Mouse (Mus musculus) central nervous system, embryonic 18 days (tissue): ENCODE data around the gene Mycn. TPM values are rescaled to one million over a fixed set of nuclear protein-coding genes. Genes with fewer than 3 reads are reported as not detected.

Experiments
- polyA plus RNA-seq: library from polyadenylated mRNA; depleted of rRNA; stranded (reverse); fragments of >200 nt; gene quantifications from 2 replicates; pipeline ENCODE4 v1.2.3, GENCODE M21; 2012; rRNA removed

The Mycn gene
- polyA plus RNA-seq = 67.5 and 74.4 TPM in 2 replicates

DNA sequence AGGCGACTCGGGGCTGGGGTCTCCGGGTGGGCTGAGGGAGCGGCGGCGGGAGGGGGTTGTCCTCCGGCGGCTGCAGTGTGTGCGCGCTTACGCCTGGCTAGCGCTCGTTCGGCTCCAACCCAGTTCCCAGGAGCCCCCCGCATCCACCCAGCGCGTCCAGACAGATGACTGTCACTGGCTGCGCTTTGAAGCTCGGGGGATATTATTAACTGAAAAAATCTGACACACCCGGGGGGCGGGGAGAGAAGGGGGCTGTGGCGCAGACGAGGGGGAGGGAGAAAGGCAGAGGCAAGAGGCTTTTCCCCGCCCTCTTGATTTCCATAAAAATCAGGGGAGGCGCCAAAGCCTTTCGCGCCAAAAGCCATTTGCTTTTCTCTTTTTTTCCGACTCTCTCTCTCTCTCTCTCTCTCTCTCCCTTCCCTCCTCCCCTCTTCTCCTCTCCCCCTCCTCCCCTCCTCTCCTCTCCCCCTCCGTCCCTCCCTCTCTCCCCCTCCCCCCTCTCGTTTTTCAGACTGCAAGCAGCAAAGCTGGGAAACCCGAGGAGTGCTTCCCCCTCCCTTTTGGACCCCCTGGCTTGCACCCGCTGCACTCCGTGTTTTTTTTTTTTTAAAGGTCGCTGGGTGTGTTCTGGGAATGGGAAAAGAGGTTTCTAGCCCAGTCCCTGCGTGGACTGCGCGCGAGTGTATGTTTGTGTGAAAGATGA is at the start of gene Mycn:
Gene Mycn, minus strand, starts transcription at position 254 of the 703 bp plus-strand sequence.

